Mouse (Mus musculus) embryonic facial prominence, embryonic 13.5 days (tissue): ENCODE measurements around the gene Rftn1. TPM values are rescaled to one million over a fixed set of nuclear protein-coding genes. Genes with fewer than 3 reads are reported as not detected.

Source experiments
- ATAC-seq: fragments of 200-750 bp; cut with Nextera tagmentation; 2 replicates; pipeline ENCODE4 v1.8.0; 2017; ENCODE audit warnings: low read depth; ENCODE audit not compliant: insufficient number of reproducible peaks, insufficient read depth, low FRiP score, low TSS enrichment
- H3K27ac ChIP-seq: fragments of 300-500 bp; sonication (generic); 2 replicates; pipeline ENCODE4 v1.5.1; 2015; ENCODE audit warnings: moderate library complexity, mild to moderate bottlenecking, inconsistent platforms
- H3K27me3 ChIP-seq: fragments of 300-500 bp; sonication (generic); 2 replicates; pipeline ENCODE4 v1.6.1; 2015; ENCODE audit warnings: mild to moderate bottlenecking, inconsistent platforms
- H3K36me3 ChIP-seq: fragments of 300-500 bp; sonication (generic); 2 replicates; pipeline ENCODE4 v1.6.1; 2015; ENCODE audit warnings: mild to moderate bottlenecking, inconsistent platforms
- H3K4me1 ChIP-seq: fragments of 300-500 bp; sonication (generic); 2 replicates; pipeline ENCODE4 v1.6.1; 2015; ENCODE audit warnings: inconsistent platforms
- H3K4me2 ChIP-seq: fragments of 300-500 bp; sonication (generic); 2 replicates; pipeline ENCODE4 v1.6.1; 2015; ENCODE audit warnings: moderate library complexity, mild to moderate bottlenecking, inconsistent platforms
- H3K4me3 ChIP-seq: fragments of 300-500 bp; sonication (generic); 2 replicates; pipeline ENCODE4 v1.5.1; 2015; ENCODE audit warnings: mild to moderate bottlenecking, inconsistent platforms
- H3K9ac ChIP-seq: fragments of 300-500 bp; sonication (generic); 2 replicates; pipeline ENCODE4 v1.6.1; 2015; ENCODE audit warnings: mild to moderate bottlenecking, inconsistent platforms
- H3K9me3 ChIP-seq: fragments of 300-500 bp; sonication (generic); 2 replicates; pipeline ENCODE4 v1.6.1; 2016; ENCODE audit warnings: inconsistent platforms
- WGBS: fragments of 180-500 bp; shearing (Covaris S2); methylation state at CpG from one replicate; pipeline ENCODE4 v1.1.7; 2015; ENCODE audit warnings: mixed read lengths; 5-methylcytosine and 5-hydroxymethylcytosine counted together
- polyA plus RNA-seq: library from polyadenylated mRNA; unstranded; fragments of >200 nt; fragmentation: Nextera tagmentation; extraction: Ambion mirVana; gene quantifications from 2 replicates; pipeline ENCODE4 v1.2.1, GENCODE M21; 2015

Rftn1 gene
- polyA plus RNA-seq, 1 experiment from 2014 or later = 15.8 TPM

DNA sequence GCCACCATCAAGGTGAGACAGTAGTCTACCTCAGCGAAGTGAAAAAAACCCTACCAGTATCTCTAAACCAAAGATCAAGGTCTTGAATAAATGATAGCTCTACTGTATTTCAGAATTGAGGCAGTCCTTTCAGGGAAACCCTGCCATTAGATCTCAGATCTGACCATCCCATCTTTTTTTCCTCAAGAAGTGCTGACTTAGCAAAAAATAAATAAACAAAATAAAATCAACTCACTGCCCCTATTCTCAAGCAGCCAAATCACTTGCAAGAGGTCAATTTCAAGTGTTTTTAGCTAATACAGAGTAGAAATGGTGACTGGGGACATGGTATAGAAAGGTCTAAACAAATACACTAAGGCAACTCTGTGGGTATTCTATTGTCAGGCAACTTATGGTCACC is 136.5 kb downstream of the Rftn1 start:
- no peak overlapping the region for H3K4me3 ChIP-seq

DNA sequence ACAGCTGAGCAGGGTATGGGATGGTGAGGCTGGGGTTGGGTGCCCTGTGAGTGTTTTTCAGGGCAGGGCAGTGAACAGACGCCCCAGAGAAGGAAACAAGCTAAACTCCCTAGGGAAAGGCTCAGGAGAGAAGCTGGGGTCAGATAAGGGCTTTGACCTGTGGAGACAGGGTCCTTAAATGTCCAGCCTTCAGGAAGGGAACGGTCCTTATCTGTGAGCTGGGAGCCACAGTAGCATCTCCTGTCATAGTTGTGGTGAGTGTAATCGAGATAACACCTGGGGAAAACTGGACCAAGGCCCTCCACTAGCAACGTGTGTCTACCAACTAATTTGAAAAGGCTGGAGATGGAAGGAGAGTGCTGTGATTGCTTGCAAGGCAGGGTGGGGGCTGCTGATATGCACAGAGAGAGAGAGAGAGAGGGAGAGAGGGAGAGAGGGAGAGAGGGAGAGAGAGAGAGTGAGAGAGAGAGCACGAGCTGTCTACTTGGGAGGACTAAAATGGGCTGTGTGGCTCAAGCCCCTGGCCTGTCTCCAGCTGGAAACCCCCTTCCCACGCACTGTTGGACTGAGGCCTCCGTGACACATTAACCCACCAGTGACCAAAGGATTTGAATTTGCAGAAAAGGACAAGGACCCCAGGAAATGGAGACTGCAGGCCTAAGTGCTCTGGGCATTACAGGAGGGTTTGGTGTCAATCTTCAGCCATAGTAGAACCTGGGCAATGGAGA is 137.6 kb downstream of the Rftn1 start:
- Histone ChIP-seq H3K4me3 (no peak overlapping the region), H3K27ac (no peak overlapping the region), H3K27me3 (no peaks in the 10 kb centered on the region), H3K9ac (no peak overlapping the region), H3K4me2 (no peak overlapping the region), H3K9me3 (no peaks in the 10 kb centered on the region), H3K36me3 (no peaks in the 10 kb centered on the region), H3K4me1 (peaks cover 15% of the 10 kb centered on the region)
- WGBS = 60% methylated on average over 7 of the region's 7 CpGs
- ATAC-seq = no peak

More for the DNA sequence above, 136.5 kb downstream of the Rftn1 start:
- no peaks in the 10 kb centered on the region for H3K9me3 ChIP-seq
- H3K27me3 ChIP-seq = no peaks in the 10 kb centered on the region
- no peak overlapping the region for H3K9ac ChIP-seq
- H3K36me3 ChIP-seq = no peaks in the 10 kb centered on the region
- ATAC-seq = no peak
- H3K27ac ChIP-seq = no peak overlapping the region
- H3K4me2 ChIP-seq = no peak overlapping the region
- H3K4me1 ChIP-seq = peaks cover 15% of the 10 kb centered on the region
- WGBS = 94% methylated on average over 1 of the region's 1 CpGs

DNA sequence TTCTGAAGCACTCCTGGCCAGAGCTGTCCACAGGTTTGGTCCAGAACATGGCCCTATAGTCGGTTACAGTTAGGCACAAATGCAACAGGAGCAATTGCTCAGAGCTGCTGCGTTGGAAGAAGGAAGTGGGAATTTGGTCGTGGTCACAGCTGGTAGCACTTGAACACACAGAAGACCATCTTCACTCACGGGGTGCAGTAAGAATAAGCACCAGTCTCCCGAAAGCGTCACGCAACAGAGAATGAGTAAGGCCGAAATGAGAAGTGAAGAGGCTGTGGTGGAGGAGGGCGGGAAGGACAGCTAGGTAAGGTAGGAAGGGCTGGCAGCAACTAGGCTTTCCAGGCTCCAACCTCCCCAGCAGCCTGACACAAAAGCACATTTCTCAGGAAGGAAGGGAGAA is 140.0 kb downstream of the Rftn1 start:
- 77% methylated on average over 9 of the region's 9 CpGs for WGBS
- no peak overlapping the region for H3K4me3 ChIP-seq
- no peak for ATAC-seq
- no peaks in the 10 kb centered on the region for H3K27me3 ChIP-seq
- no peaks in the 10 kb centered on the region; the same call in 1 of the 2 replicates for H3K36me3 ChIP-seq
- no peak overlapping the region for H3K4me2 ChIP-seq
- no peaks in the 10 kb centered on the region for H3K9me3 ChIP-seq
- no peak overlapping the region; the same call in 1 of the 2 replicates for H3K27ac ChIP-seq
- no peak overlapping the region for H3K9ac ChIP-seq
- peaks cover 15% of the 10 kb centered on the region for H3K4me1 ChIP-seq

DNA sequence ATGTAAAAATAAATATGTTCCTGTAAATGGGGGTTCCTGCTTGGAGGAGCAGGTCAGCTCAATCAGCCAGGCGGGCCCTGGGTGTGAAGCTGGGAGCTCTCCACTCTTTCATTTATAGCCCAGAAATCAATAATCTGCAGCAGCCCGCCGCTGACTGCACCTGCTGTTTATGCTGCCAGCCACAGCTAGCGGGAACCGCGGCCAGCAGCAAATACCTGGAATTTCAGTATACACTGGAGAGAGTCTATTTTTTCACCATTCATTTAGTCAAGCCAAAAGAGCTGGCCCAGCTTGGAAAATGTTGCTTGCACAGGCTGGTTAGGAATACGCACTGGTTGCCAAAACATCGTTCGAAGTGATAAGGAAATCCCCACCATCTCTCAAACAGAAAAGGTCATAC is 142.3 kb downstream of the Rftn1 start:
- WGBS = 80% methylated on average over 9 of the region's 9 CpGs
- Histone ChIP-seq H3K27me3 (no peaks in the 10 kb centered on the region), H3K27ac (no peak overlapping the region), H3K4me3 (no peak overlapping the region), H3K9me3 (no peaks in the 10 kb centered on the region), H3K4me1 (peaks cover 15% of the 10 kb centered on the region), H3K9ac (no peak overlapping the region), H3K36me3 (no peaks in the 10 kb centered on the region; the same call in 1 of the 2 replicates), H3K4me2 (no peak overlapping the region)
- no peak for ATAC-seq

DNA sequence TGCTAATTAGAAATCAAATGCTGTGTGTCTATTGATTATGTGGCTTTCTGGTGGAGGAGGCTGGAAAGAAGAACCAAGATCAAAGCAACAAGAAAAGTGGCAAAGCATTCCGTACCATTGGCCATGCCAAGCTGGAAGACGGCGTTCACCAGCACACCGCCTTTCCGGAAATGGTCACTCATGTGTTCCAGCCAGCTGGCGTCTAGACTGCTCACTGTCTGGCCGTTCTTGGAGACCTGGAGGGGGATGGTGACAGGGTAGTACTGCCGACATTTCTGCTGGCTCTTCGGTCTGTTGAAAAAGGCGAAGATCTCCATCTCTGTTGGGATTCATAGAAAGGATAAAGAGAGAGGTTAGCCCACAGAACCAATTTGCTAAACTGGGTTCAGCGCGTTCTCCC is 143.3 kb downstream of the Rftn1 start:
- Histone ChIP-seq H3K36me3 (no peaks in the 10 kb centered on the region; the same call in 1 of the 2 replicates), H3K4me1 (peaks cover 15% of the 10 kb centered on the region), H3K9ac (no peak overlapping the region), H3K27ac (no peak overlapping the region), H3K4me2 (no peak overlapping the region), H3K4me3 (no peak overlapping the region), H3K9me3 (no peaks in the 10 kb centered on the region), H3K27me3 (no peaks in the 10 kb centered on the region)
- no peak for ATAC-seq
- WGBS = 93% methylated on average over 12 of the region's 12 CpGs

DNA sequence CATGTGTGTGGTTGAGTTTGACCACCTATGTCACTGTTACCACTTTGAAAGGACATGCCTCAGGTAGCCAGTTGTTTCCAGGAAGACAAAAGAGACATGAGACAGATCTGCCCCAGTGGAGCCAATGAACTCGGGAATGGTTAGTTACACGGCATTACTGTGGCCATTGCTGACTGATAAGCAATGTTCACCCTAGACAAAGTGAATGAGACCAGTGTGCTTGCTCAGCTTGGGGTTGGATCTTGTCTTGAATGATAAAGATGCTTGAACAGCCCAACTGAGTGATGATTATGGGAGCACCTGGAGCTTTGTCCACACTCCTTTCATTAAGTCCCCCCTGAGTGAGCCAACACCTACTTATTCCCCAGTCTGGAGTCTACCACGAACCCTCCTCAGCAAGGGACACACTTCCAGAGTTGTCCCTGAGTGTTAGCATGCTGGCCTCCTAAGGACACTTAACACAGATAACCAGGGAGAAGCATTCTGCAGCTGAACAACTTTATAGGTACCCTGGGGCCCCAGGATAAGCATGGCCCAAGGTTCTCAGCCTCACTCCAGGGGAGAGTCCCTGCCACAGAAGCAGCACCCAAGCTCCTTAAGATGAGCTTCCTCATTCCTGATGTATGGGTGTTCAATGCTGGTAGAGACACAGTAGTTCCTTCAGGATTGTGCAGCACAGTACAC is 149.6 kb downstream of the Rftn1 start:
- H3K4me2 ChIP-seq = no peak overlapping the region
- H3K36me3 ChIP-seq = no peaks in the 10 kb centered on the region
- H3K27ac ChIP-seq = no peak overlapping the region
- no peaks in the 10 kb centered on the region for H3K27me3 ChIP-seq
- no peak for ATAC-seq
- no peak overlapping the region for H3K4me3 ChIP-seq
- 90% methylated on average over 3 of the region's 3 CpGs for WGBS
- no peak overlapping the region for H3K9ac ChIP-seq
- no peaks in the 10 kb centered on the region for H3K4me1 ChIP-seq
- H3K9me3 ChIP-seq = no peaks in the 10 kb centered on the region

- Histone ChIP-seq H3K27me3 (no peaks in the 10 kb centered on the region), H3K36me3 (no peaks in the 10 kb centered on the region), H3K4me2 (no peak overlapping the region), H3K9ac (no peak overlapping the region), H3K4me3 (no peak overlapping the region), H3K4me1 (no peaks in the 10 kb centered on the region), H3K9me3 (no peaks in the 10 kb centered on the region), H3K27ac (no peak overlapping the region)
- WGBS = 85% methylated on average over 10 of the region's 10 CpGs
- ATAC-seq = no peak
Measured at GRCm38 (mm10) chr17:50037882-50038665, 152.4 kb downstream of the Rftn1 start.

DNA sequence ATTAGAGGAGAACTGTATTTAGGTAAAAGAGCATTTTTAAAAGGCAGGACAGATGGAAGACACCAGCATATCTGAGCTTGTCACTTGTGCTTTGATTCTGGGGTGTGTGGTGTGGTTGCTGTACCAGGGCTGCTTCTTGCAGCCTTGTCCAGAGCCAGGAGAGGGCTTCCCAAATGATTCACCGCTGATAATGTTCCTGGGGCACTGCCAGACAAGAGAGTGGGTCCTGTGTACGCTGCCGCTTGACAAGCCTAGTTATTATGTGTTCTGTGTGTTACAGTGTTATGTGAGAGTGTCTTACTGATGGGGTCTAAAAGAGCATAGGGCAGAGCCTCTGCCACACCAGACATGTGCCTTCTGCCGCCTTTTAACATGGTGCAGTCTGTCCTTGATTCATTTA is 153.1 kb downstream of the Rftn1 start:
- ATAC-seq = no peak
- no peaks in the 10 kb centered on the region for H3K4me1 ChIP-seq
- no peaks in the 10 kb centered on the region for H3K9me3 ChIP-seq
- H3K4me2 ChIP-seq = no peak overlapping the region
- H3K27ac ChIP-seq = no peak overlapping the region
- H3K9ac ChIP-seq = no peak overlapping the region
- H3K36me3 ChIP-seq = no peaks in the 10 kb centered on the region
- WGBS = 87% methylated on average over 4 of the region's 4 CpGs
- H3K4me3 ChIP-seq = no peak overlapping the region
- no peaks in the 10 kb centered on the region for H3K27me3 ChIP-seq

DNA sequence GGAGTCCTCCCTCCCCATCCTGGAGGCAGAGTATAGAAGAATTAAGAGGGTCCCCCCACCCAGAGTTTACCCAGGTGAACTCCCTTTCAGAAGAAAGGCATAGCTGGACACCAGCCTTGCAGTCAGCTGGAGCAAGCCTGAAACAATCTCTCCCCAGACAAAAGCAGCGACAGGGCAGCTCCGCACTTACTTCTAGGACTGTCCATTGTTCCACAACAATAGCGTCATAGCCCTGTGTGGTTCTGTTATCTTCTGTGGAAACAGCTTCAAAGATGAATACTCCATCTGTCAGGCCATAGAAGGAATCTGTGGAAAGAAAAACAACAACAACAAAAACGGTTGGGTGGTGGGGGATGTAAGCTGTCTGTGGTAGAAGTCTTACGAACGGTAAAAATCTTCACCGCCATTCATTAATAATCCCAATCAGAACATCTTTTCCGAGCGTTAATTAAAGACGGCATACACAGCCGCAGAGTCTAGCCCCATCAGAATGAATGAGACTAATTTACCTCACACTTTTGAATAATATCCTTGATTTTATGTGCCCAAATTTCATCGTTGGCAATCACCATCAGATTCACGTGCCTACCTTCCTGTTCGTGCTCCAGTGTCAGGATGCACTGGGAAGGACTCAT is 153.6 kb downstream of the Rftn1 start:
- H3K9me3 ChIP-seq = no peaks in the 10 kb centered on the region
- H3K4me2 ChIP-seq = no peak overlapping the region
- H3K4me1 ChIP-seq = no peaks in the 10 kb centered on the region
- no peak overlapping the region for H3K27ac ChIP-seq
- no peaks in the 10 kb centered on the region for H3K27me3 ChIP-seq
- H3K36me3 ChIP-seq = no peaks in the 10 kb centered on the region
- no peak for ATAC-seq
- no peak overlapping the region for H3K9ac ChIP-seq
- H3K4me3 ChIP-seq = no peak overlapping the region
- WGBS = 87% methylated on average over 14 of the region's 14 CpGs

DNA sequence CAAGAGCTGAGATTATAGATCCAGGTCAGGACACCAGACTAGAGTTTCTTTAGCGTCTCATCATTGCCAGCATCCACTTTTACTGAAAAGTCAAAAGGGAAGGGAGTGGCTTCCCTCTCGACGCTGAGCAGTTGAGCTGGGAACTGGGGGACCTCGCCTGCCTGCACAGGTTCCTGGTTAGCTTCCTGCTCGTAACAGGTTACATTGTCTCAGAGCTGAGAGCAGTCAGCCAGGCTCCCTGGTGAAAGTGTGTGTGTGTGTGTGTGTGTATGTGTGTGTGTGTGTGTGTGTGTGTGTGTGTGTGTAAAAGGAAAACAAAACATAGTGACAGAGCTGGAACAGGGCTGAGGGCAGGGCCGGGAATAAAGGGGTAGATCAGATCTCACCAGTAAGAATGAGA is 156.8 kb downstream of the Rftn1 start:
- Histone ChIP-seq H3K27me3 (no peaks in the 10 kb centered on the region), H3K4me1 (no peaks in the 10 kb centered on the region), H3K36me3 (no peaks in the 10 kb centered on the region), H3K9me3 (no peaks in the 10 kb centered on the region), H3K4me3 (no peak overlapping the region), H3K9ac (no peak overlapping the region), H3K27ac (no peak overlapping the region), H3K4me2 (no peak overlapping the region)
- no peak for ATAC-seq
- WGBS = 77% methylated on average over 6 of the region's 6 CpGs
